Mouse (Mus musculus) WW6 (cell line): ENCODE measurements around the gene Dscam.

Experiments
- DNase-seq: peaks from one replicate; pipeline ENCODE4 v3.0.0-alpha.2; 2013; ENCODE audit warnings: low read depth, low spot score

Gene Dscam

GRCm38 (mm10) chr16:97105266-97105665, 65.3 kb downstream of the Dscam start:
- no peak for DNase-seq

- DNase-seq, result no peak
Observed at GRCm38 (mm10) chr16:97103046-97103445, 67.5 kb downstream of the Dscam start.

GRCm38 (mm10) chr16:97100091-97100490, 70.5 kb downstream of the Dscam start:
- no peak for DNase-seq

- DNase-seq, result no peak
Observed at GRCm38 (mm10) chr16:97098508-97098907, 72.0 kb downstream of the Dscam start.

- no peak for DNase-seq
Observed at GRCm38 (mm10) chr16:97096709-97097108, 73.8 kb downstream of the Dscam start.

- DNase-seq, result no peak
Observed at GRCm38 (mm10) chr16:97095496-97095895, 75.1 kb downstream of the Dscam start.

- DNase-seq, result no peak
Observed at GRCm38 (mm10) chr16:97089339-97089738, 81.2 kb downstream of the Dscam start.

GRCm38 (mm10) chr16:97083694-97084093, 86.9 kb downstream of the Dscam start:
- DNase-seq, result no peak

GRCm38 (mm10) chr16:97075920-97076572, 94.5 kb downstream of the Dscam start:
- no peak for DNase-seq

GRCm38 (mm10) chr16:97075137-97075902, 95.2 kb downstream of the Dscam start:
- DNase-seq, result no peak

- no peak for DNase-seq
Observed at GRCm38 (mm10) chr16:97073847-97074246, 96.7 kb downstream of the Dscam start.

- DNase-seq, result no peak
Observed at GRCm38 (mm10) chr16:97072624-97073023, 97.9 kb downstream of the Dscam start.

GRCm38 (mm10) chr16:97066856-97067255, 103.7 kb downstream of the Dscam start:
- DNase-seq, result no peak

- no peak for DNase-seq
Observed at GRCm38 (mm10) chr16:97062207-97062606, 108.3 kb downstream of the Dscam start.

GRCm38 (mm10) chr16:97061390-97061789, 109.2 kb downstream of the Dscam start:
- no peak for DNase-seq

- DNase-seq, result no peak
Observed at GRCm38 (mm10) chr16:97060736-97061135, 109.8 kb downstream of the Dscam start.

GRCm38 (mm10) chr16:97060276-97060675, 110.3 kb downstream of the Dscam start:
- no peak for DNase-seq

- DNase-seq, result no peak
Observed at GRCm38 (mm10) chr16:97035271-97035670, 135.3 kb downstream of the Dscam start.

GRCm38 (mm10) chr16:97033540-97034058, 137.0 kb downstream of the Dscam start:
- DNase-seq, result no peak

- DNase-seq, result no peak
Observed at GRCm38 (mm10) chr16:97027701-97028100, 142.9 kb downstream of the Dscam start.

- DNase-seq, result no peak
Observed at GRCm38 (mm10) chr16:97026803-97027202, 143.7 kb downstream of the Dscam start.

GRCm38 (mm10) chr16:97024406-97024805, 146.1 kb downstream of the Dscam start:
- DNase-seq, result no peak

- no peak for DNase-seq
Observed at GRCm38 (mm10) chr16:97021496-97021895, 149.1 kb downstream of the Dscam start.
